Mouse (Mus musculus) heart, embryonic 15.5 days (tissue): ENCODE measurements around the gene Galt. TPM values are rescaled to one million over a fixed set of nuclear protein-coding genes. Genes with fewer than 3 reads are reported as not detected.
"Not testable (repeated sequence)": the region's sequence is repeated elsewhere in the genome, so short reads cannot be mapped to it uniquely, and the experiment has no call there.

Experiments used
- ATAC-seq: fragments of 200-750 bp; cut with Nextera tagmentation; replicated peaks from 2 replicates; pipeline ENCODE4 v1.8.0; 2017; ENCODE audit warnings: low read depth, moderate TSS enrichment; ENCODE audit not compliant: insufficient number of reproducible peaks, insufficient read depth, low FRiP score
- H3K27ac ChIP-seq: fragments of 300-500 bp; sonication (generic); 2 replicates; pipeline ENCODE4 v1.5.1; 2015; ENCODE audit warnings: mild to moderate bottlenecking, inconsistent platforms
- H3K27me3 ChIP-seq: fragments of 300-500 bp; sonication (generic); 2 replicates; pipeline ENCODE4 v1.6.1; 2015; ENCODE audit warnings: inconsistent platforms
- H3K36me3 ChIP-seq: fragments of 300-500 bp; sonication (generic); 2 replicates; pipeline ENCODE4 v1.6.1; 2015; ENCODE audit warnings: mild to moderate bottlenecking, inconsistent platforms
- H3K4me1 ChIP-seq: fragments of 300-500 bp; sonication (generic); replicated peaks from 2 replicates; pipeline ENCODE4 v1.6.1; 2015; ENCODE audit warnings: inconsistent platforms
- H3K4me2 ChIP-seq: fragments of 300-500 bp; sonication (generic); 2 replicates; pipeline ENCODE4 v1.6.1; 2015; ENCODE audit warnings: inconsistent platforms, mild to moderate bottlenecking, moderate library complexity
- H3K4me3 ChIP-seq: fragments of 300-500 bp; sonication (generic); 2 replicates; pipeline ENCODE4 v1.5.1; 2015; ENCODE audit warnings: mild to moderate bottlenecking, inconsistent platforms
- H3K9ac ChIP-seq: fragments of 300-500 bp; sonication (generic); 2 replicates; pipeline ENCODE4 v1.6.1; 2015; ENCODE audit warnings: mild to moderate bottlenecking, inconsistent platforms
- H3K9me3 ChIP-seq: fragments of 300-500 bp; sonication (generic); replicated peaks from 2 replicates; pipeline ENCODE4 v1.6.1; 2016; ENCODE audit warnings: inconsistent platforms
- WGBS: fragments of 180-500 bp; shearing (Covaris S2); methylation state at CpG from one replicate; pipeline ENCODE4 v1.1.7; 2015; ENCODE audit warnings: mixed read lengths; 5-methylcytosine and 5-hydroxymethylcytosine counted together
- polyA plus RNA-seq: library from polyadenylated mRNA; unstranded; fragments of >200 nt; fragmentation: Nextera tagmentation; extraction: Ambion mirVana; gene quantifications from 2 replicates; pipeline ENCODE4 v1.2.1, GENCODE M21; 2015

The Galt gene
- polyA plus RNA-seq, 1 experiment from 2014 or later: 59.2 TPM

DNA sequence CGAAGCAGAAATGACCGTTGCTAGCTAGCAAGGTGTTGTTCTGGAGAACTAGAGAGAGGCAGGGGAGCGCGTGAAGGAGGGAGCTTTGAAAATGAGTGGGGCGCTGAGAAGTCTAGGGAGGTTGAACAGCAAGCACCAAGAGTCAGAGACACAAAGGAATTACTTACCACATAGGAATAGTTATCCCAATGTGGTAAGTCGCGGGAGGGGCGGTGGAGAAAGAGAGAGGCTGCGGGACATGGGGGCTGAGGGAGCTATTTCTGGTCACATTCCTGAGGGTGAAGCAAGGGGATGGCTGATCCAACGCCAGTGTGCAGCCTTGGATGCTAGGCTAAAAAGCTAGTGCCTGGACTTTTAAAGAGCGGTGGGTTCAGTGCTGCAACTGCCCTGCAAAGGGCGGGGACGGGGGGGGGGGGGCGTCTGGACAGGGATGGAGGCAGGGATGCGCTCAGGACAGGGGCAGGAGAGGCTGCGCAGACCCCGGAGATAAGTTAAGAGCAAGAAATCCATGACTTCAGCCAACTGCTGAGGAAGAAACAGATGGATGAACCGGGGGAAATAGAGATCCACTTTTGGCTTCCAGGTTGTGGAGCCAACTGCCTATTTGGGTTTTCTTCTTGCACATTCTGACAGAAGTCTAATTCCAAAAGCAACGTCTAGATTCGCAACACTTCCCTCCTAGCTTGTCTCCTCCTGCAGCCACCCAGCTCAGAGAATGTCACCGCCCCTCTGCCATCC is 26.9 kb downstream of the Galt start:
- not testable (repeated sequence) for H3K9me3 ChIP-seq, H3K36me3 ChIP-seq, H3K27me3 ChIP-seq, H3K9ac ChIP-seq, ATAC-seq, H3K4me1 ChIP-seq, H3K27ac ChIP-seq
- WGBS: 11% methylated on average over 14 of the region's 21 CpGs
- peak overlapping the region; percentile 53 for H3K4me2 ChIP-seq
- peak overlapping the region; percentile 22; the same call in 1 of the 2 replicates for H3K4me3 ChIP-seq

- not testable (repeated sequence) for H3K27me3 ChIP-seq, H3K36me3 ChIP-seq, ATAC-seq, H3K27ac ChIP-seq, H3K4me2 ChIP-seq, H3K4me1 ChIP-seq, H3K9ac ChIP-seq, H3K9me3 ChIP-seq, H3K4me3 ChIP-seq
- WGBS: 58% methylated on average over 4 of the region's 4 CpGs
These were observed 27.7 kb downstream of the Galt start for GRCm38 (mm10) chr4:41782711-41783110.

DNA sequence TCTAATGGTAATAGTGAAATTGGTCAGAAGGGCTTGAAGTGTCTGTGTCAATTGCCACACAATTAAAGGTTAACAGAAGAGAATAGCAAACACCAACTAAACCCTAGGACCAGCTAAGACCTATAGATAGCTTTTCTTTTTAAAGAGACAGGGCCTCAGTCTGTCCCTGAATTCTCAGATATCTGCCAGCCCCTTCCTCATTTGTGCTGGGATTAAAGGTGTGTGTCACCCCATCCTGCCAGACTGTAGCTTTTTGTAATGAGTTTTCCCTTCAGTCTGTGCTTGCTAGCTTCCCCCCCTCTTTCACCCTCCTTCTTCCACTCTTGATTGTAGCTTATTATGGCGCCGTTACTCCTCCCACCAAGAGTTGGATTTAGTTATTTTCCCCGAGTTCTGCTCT is 28.2 kb downstream of the Galt start:
- H3K4me1 ChIP-seq, H3K27ac ChIP-seq, H3K27me3 ChIP-seq, H3K4me2 ChIP-seq, H3K4me3 ChIP-seq, ATAC-seq, H3K9ac ChIP-seq, H3K9me3 ChIP-seq, H3K36me3 ChIP-seq: not testable (repeated sequence)
- WGBS: 58% methylated on average over 3 of the region's 3 CpGs

Other genes starting within 250 kb of the Galt start
- 0.77 and 0.95 TPM in 2 replicates for gene 1110017D15Rik, start 237.9 kb upstream of the Galt start, polyA plus RNA-seq
- gene Fam219a, start 185.7 kb upstream of the Galt start, polyA plus RNA-seq: 2.4 and 2.7 TPM in 2 replicates
- 1.5 and 3.8 TPM in 2 replicates for gene Dnaic1, start 185.5 kb upstream of the Galt start, polyA plus RNA-seq
- gene Enho, start 114.9 kb upstream of the Galt start, polyA plus RNA-seq: 3.3 and 5.8 TPM in 2 replicates
- gene Cntfr, start 58.1 kb upstream of the Galt start, polyA plus RNA-seq: 2.0 and 3.9 TPM in 2 replicates
- gene Il11ra1, start 55.2 kb upstream of the Galt start, polyA plus RNA-seq: 130 and 164 TPM in 2 replicates
- 42.7 and 47.4 TPM in 2 replicates for gene Rpp25l, start 41.7 kb upstream of the Galt start, polyA plus RNA-seq
- gene Dctn3, start 32.1 kb upstream of the Galt start, polyA plus RNA-seq: 122 and 125 TPM in 2 replicates
- gene Arid3c, start 24.1 kb upstream of the Galt start, polyA plus RNA-seq: not detected in 2 replicates
- 41.7 and 60.3 TPM in 2 replicates for gene Sigmar1, start 929 bp downstream of the Galt start, polyA plus RNA-seq
- gene Ccl27a, start 19.0 kb downstream of the Galt start, polyA plus RNA-seq: 40.2 and 47.1 TPM in 2 replicates
- gene Gm21541, start 148.4 kb downstream of the Galt start, polyA plus RNA-seq: 11.5 and 20.4 TPM in 2 replicates
- 1.9 and 2.5 TPM in 2 replicates for gene Gm20878, start 186.3 kb downstream of the Galt start, polyA plus RNA-seq
- gene Fam205a4, start 210.8 kb downstream of the Galt start, polyA plus RNA-seq: 0.11 TPM in 1 of 2 replicates, not detected in the other